Mouse (Mus musculus) stomach, embryonic 14.5 days (tissue): Measurements from ENCODE around the gene Napepld. TPM values are rescaled to one million over a fixed set of nuclear protein-coding genes. Genes with fewer than 3 reads are reported as not detected.
A peak's percentile ranks its signal among the peaks of the same experiment; 100 is the strongest.

Experiments used
- ATAC-seq: fragments of 200-750 bp; cut with Nextera tagmentation; 2 replicates; pipeline ENCODE4 v1.8.0; 2017; ENCODE audit warnings: low read depth, moderate TSS enrichment; ENCODE audit not compliant: insufficient number of reproducible peaks, insufficient read depth, low FRiP score
- H3K27ac ChIP-seq: fragments of 300-500 bp; sonication (generic); 2 replicates; pipeline ENCODE4 v1.5.1; 2014; ENCODE audit warnings: mild to moderate bottlenecking, low read length, moderate library complexity, mixed read lengths
- H3K27me3 ChIP-seq: fragments of 300-500 bp; sonication (generic); 2 replicates; pipeline ENCODE4 v1.6.1; 2014; ENCODE audit warnings: low read length, control low read depth, mixed read lengths; ENCODE audit not compliant: control insufficient read depth, insufficient read depth
- H3K36me3 ChIP-seq: fragments of 300-500 bp; sonication (generic); 2 replicates; pipeline ENCODE4 v1.6.1; 2014; ENCODE audit warnings: mild to moderate bottlenecking, control low read depth, low read length, moderate library complexity, mixed read lengths; ENCODE audit not compliant: control insufficient read depth, insufficient read depth
- H3K4me1 ChIP-seq: fragments of 300-500 bp; sonication (generic); 2 replicates; pipeline ENCODE4 v1.6.1; 2014; ENCODE audit warnings: low read length, control low read depth, mixed read lengths; ENCODE audit not compliant: control insufficient read depth, insufficient read depth
- H3K4me2 ChIP-seq: fragments of 300-500 bp; sonication (generic); replicated peaks from 2 replicates; pipeline ENCODE4 v1.6.1; 2014; ENCODE audit warnings: low read depth, low read length, control low read depth
- H3K4me3 ChIP-seq: fragments of 300-500 bp; sonication (generic); 2 replicates; pipeline ENCODE4 v1.5.1; 2014; ENCODE audit warnings: low read depth, low read length, control low read depth
- H3K9ac ChIP-seq: fragments of 300-500 bp; sonication (generic); replicated peaks from 2 replicates; pipeline ENCODE4 v1.6.1; 2014; ENCODE audit warnings: low read depth, mild to moderate bottlenecking, control low read depth, low read length, moderate library complexity, mixed read lengths
- H3K9me3 ChIP-seq: fragments of 300-500 bp; sonication (generic); 2 replicates; pipeline ENCODE4 v1.6.1; 2016; ENCODE audit warnings: low read depth, low read length, control low read depth; ENCODE audit not compliant: control insufficient read depth
- WGBS: fragments of 180-500 bp; shearing (Covaris S2); extraction: QIAGEN DNeasy Blood & Tissue Kit; methylation state at CpG from one replicate; pipeline ENCODE4 v1.1.7; 2014; 5-methylcytosine and 5-hydroxymethylcytosine counted together
- polyA plus RNA-seq: library from polyadenylated mRNA; unstranded; fragments of >200 nt; fragmentation: Nextera tagmentation; extraction: Ambion mirVana; gene quantifications from 2 replicates; pipeline ENCODE4 v1.2.1, GENCODE M21; 2014

Napepld gene
- polyA plus RNA-seq, 1 experiment from 2014 or later: 3.7 TPM

DNA sequence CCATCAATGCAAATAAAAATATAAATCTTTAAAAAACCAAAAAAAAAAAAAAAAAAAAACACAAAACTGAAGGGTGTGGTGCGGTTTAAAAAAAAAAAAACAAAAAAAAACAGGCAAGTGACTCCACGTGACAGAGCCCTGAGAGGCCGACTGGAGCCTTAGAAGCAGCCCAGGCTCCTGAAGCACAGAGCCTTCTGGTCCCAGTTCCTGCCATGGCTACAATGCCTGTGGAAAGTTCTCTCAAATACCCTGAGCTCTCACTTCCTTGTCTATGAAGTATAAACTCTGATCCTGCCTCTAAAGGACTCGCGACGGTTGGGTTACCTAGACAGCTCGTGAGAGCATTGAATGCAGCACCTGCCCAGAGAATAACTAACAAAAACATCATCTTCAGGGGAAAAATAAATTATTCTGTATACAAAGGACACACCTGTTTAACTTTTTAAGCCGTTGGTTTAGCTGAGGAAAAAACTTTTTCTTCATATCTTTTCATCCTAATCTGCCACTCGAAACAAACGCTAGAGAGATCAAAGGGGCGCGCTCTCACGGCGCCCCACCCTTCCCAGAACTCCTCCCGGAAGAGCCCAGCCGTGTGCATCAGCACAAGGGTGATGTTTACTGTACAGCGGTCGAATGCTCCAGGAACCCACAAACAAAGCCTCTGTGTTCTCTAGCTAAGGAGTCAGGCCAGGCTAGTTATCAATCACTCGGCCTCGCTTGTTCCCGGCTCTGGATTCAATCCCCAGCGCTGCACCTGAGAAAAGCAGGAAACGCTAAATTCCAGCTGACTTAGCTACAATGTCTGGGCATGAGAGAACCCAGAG is 28.2 kb downstream of the Napepld start:
- no peak overlapping the region for H3K9ac ChIP-seq
- 23% methylated on average over 23 of the region's 23 CpGs for WGBS

DNA sequence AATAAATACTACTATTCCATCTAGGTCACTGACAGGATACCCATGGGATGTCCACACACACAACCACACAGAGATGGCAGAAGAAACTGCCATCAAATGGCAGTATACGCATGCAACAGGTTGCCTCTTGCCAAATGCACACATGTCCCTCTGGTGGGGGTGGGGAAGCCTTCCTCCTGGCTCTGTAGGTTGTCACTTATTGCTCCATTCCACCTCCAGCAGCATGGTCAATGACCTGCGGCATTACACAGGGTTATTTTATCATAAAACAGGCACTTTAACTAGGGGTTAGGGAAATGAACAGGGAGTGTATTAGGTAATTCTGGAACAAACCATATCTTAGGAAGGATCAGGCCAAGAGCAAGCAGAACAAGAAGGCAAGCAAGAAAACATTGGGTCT is 31.9 kb downstream of the Napepld start:
- H3K27me3 ChIP-seq: no peaks in the 10 kb centered on the region
- no peak overlapping the region for H3K4me2 ChIP-seq
- no peak overlapping the region for H3K9ac ChIP-seq
- H3K27ac ChIP-seq: no peak overlapping the region
- ATAC-seq: no peak
- 92% methylated on average over 2 of the region's 2 CpGs for WGBS
- no peak overlapping the region for H3K4me3 ChIP-seq
- no peaks in the 10 kb centered on the region for H3K36me3 ChIP-seq
- H3K9me3 ChIP-seq: no peaks in the 10 kb centered on the region
- peaks cover 6% of the 10 kb centered on the region; the same call in 1 of the 2 replicates for H3K4me1 ChIP-seq

More for the DNA sequence above, 28.2 kb downstream of the Napepld start:
- peak overlapping the region; percentile 37 for H3K4me2 ChIP-seq
- H3K9me3 ChIP-seq: no peaks in the 10 kb centered on the region
- H3K27me3 ChIP-seq: no peaks in the 10 kb centered on the region
- peaks cover 6% of the 10 kb centered on the region; the same call in 1 of the 2 replicates for H3K4me1 ChIP-seq
- H3K4me3 ChIP-seq: peak overlapping the region; percentile 17; the same call in 1 of the 2 replicates
- peak; percentile 86 for ATAC-seq
- H3K36me3 ChIP-seq: no peaks in the 10 kb centered on the region
- peak overlapping the region; percentile 21; the same call in 1 of the 2 replicates for H3K27ac ChIP-seq

DNA sequence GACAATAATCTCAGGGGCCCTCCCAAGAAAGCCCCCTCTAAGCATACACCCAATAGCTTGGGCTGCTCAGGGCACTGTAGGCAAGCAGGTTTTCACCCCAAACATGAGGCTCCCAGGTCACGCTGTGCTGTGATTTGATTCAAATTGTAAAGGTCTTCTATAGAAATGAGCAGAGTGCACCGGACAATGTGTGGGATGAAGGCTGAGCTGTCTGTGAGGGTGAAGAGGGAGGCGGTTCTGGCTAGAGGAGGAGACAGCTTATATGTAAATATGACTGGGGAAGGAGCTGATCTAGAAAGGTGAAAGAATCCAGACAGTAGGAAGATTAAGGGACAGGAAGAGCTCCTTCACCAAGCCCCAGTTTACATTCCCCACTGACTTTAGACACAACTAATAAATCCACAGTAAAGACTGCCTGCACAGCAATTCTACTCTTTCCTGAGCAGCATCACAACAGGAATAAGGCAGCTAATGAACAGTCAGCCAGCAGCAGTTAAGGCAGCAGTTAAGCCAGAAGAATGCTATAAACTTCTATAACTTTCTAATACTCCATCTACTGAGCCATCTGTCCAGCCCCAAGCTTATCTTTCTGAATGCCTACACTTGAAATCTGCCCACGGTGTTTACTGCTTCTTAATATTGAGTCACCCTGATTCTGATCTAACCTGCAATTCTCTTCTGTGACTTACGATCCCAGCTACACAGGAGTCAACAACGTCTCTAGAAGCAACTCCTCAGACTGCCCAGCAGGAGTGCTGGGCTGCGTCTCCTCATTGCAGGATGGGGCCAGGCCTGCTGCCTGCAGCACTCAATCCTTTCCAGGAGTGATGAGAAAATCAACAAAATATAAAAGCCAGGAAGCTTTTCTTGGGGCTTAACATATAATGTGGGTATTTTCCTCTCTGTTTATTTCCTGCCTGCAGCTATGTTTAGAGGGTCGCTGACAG is 33.7 kb downstream of the Napepld start:
- no peaks in the 10 kb centered on the region for H3K4me1 ChIP-seq
- ATAC-seq: no peak
- no peaks in the 10 kb centered on the region for H3K36me3 ChIP-seq
- no peaks in the 10 kb centered on the region for H3K27me3 ChIP-seq
- H3K9me3 ChIP-seq: no peaks in the 10 kb centered on the region
- no peak overlapping the region for H3K4me3 ChIP-seq
- no peak overlapping the region for H3K9ac ChIP-seq
- 43% methylated on average over 8 of the region's 8 CpGs for WGBS
- no peak overlapping the region for H3K4me2 ChIP-seq
- no peak overlapping the region; the same call in 1 of the 2 replicates for H3K27ac ChIP-seq

DNA sequence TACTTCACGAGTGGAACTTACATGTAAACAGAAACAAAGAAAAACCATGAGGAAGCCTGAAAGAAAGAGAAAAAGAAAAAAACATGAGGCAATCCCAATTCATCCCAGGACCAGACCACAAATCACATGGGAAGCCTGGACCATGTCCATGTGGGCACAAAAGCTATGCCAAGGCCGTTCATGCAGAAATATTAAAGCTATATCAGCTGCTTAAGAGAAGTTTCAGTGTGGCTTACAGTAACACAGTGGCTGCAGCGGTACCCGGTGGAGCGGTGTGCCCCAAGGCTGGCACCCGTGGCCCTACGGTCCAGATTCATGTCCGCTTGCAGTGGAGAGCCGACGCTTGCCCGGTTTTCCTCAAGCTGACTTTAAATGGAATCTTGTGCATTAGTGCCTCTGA is 38.1 kb downstream of the Napepld start:
- H3K27ac ChIP-seq: no peak overlapping the region
- no peaks in the 10 kb centered on the region for H3K9me3 ChIP-seq
- no peak overlapping the region for H3K9ac ChIP-seq
- WGBS: 93% methylated on average over 11 of the region's 11 CpGs
- H3K4me2 ChIP-seq: no peak overlapping the region
- 0 out of 2 replicates have a peak, but pooled peaks cover 3% of the 10 kb centered on the region for H3K4me1 ChIP-seq
- H3K27me3 ChIP-seq: no peaks in the 10 kb centered on the region
- no peak overlapping the region for H3K4me3 ChIP-seq
- ATAC-seq: no peak
- peaks cover 14% of the 10 kb centered on the region; the same call in 1 of the 2 replicates for H3K36me3 ChIP-seq

DNA sequence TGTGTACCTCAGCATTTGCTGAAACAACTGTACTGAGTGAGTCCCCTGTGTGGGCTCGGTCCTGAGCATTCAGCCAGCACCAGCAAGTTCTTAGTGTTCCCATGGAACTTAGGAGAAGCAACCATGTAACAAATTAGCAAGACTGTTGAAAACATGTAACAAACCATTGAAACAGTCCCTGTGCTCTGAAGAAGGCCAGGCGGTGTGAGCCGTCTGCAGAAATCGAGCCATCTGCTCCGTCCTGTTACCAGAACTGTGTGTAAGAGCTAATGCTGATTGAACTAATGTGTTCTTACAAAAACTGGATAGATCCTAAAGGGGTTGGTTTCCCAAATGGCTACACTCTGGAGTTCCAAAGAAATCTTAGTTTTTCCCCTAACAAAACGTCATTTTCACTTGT is 40.3 kb downstream of the Napepld start:
- WGBS: 80% methylated on average over 6 of the region's 6 CpGs
- no peak overlapping the region for H3K4me3 ChIP-seq
- no peak overlapping the region for H3K4me2 ChIP-seq
- no peaks in the 10 kb centered on the region for H3K27me3 ChIP-seq
- peaks cover 14% of the 10 kb centered on the region; the same call in 1 of the 2 replicates for H3K36me3 ChIP-seq
- H3K9ac ChIP-seq: no peak overlapping the region
- no peak for ATAC-seq
- H3K4me1 ChIP-seq: 0 out of 2 replicates have a peak, but pooled peaks cover 3% of the 10 kb centered on the region
- H3K27ac ChIP-seq: no peak overlapping the region
- H3K9me3 ChIP-seq: no peaks in the 10 kb centered on the region

DNA sequence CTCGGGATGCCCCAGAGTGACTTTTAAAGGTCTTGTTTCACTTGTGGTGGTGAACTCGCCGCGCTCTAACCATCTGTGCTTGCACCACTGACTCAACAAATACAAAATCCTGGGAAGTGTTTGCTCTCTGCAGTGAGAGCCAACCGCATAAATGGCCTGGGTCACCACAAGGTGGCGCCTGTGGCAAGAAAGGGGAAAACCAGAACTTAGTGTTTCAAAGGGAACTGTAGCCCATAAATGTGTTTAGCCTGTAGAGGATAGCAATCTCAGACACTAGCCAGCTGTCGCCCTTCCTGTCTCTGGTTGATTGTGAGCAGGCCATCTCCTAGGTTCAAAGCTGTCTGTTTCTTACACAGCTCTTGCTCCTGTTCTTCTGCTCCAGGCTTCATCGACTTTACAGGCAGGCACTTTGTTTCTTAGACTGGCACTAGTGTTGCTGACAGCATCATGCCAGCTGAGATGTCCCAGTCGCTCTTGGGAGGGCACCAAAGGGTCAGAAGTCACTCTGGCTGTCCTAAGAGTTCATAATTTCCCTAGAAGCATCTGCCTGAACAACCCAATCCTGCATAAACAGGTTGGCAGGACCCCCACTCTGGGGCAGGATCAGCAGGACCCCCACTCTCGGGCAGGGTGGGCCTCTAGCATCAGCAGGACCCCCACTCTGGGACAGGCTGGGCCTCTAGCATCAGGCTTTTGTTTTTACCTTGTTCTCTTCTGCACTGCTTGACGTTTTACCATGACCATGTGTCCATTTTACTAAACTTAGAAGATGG is 42.4 kb downstream of the Napepld start:
- Histone ChIP-seq H3K4me2 (no peak overlapping the region), H3K9ac (no peak overlapping the region), H3K27me3 (no peaks in the 10 kb centered on the region), H3K36me3 (peaks cover 14% of the 10 kb centered on the region; the same call in 1 of the 2 replicates), H3K9me3 (no peaks in the 10 kb centered on the region), H3K4me3 (no peak overlapping the region), H3K27ac (no peak overlapping the region), H3K4me1 (0 out of 2 replicates have a peak, but pooled peaks cover 3% of the 10 kb centered on the region)
- peak; percentile 75 for ATAC-seq
- 46% methylated on average over 11 of the region's 11 CpGs for WGBS

DNA sequence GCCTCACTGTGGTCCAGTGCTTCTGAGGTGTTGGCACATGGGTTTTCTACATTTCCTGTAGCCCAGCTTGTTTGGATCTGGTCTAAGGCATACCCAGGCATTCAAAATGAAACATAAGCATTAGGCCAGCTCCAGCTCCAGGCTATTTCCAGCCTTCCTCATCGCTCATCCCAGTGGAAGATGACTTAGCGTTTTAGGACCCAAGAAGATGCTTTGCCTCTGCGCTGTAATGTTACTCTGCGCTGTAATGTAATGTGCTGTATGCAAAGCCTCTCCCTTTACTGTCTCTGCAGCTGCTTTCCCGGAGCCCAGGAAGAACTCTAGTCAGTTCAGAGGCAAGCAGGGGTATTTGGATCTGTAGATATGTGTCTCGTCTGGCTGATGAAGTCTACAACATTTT is 43.2 kb downstream of the Napepld start:
- WGBS: 89% methylated on average over 6 of the region's 6 CpGs
- no peak overlapping the region for H3K4me2 ChIP-seq
- H3K4me1 ChIP-seq: 0 out of 2 replicates have a peak, but pooled peaks cover 3% of the 10 kb centered on the region
- ATAC-seq: no peak
- no peak overlapping the region for H3K27ac ChIP-seq
- H3K4me3 ChIP-seq: no peak overlapping the region
- no peaks in the 10 kb centered on the region for H3K9me3 ChIP-seq
- peaks cover 19% of the 10 kb centered on the region; the same call in 1 of the 2 replicates for H3K36me3 ChIP-seq
- no peak overlapping the region for H3K9ac ChIP-seq
- H3K27me3 ChIP-seq: no peaks in the 10 kb centered on the region
